Mouse (Mus musculus) midbrain, embryonic 15.5 days (tissue): ENCODE measurements at regions not wholly inside any gene's neighbourhood (a gene's known extent, or its start where the extent isn't known, plus 50 kb on each side); places are given as distances from the start of the nearest gene placed in this dataset.

Source experiments
- ATAC-seq: fragments of 200-750 bp; cut with Nextera tagmentation; replicated peaks from 2 replicates; pipeline ENCODE4 v1.8.0; 2017; ENCODE audit warnings: moderate TSS enrichment
- H3K27ac ChIP-seq: fragments of 300-500 bp; sonication (generic); 2 replicates; pipeline ENCODE4 v1.5.1; 2015; ENCODE audit warnings: mild to moderate bottlenecking, inconsistent platforms
- H3K27me3 ChIP-seq: fragments of 300-500 bp; sonication (generic); replicated peaks from 2 replicates; pipeline ENCODE4 v1.6.1; 2015; ENCODE audit warnings: inconsistent platforms
- H3K36me3 ChIP-seq: fragments of 300-500 bp; sonication (generic); replicated peaks from 2 replicates; pipeline ENCODE4 v1.6.1; 2015; ENCODE audit warnings: inconsistent platforms
- H3K4me1 ChIP-seq: fragments of 300-500 bp; sonication (generic); 2 replicates; pipeline ENCODE4 v1.6.1; 2015; ENCODE audit warnings: inconsistent platforms
- H3K4me2 ChIP-seq: fragments of 300-500 bp; sonication (generic); 2 replicates; pipeline ENCODE4 v1.6.1; 2015; ENCODE audit warnings: inconsistent platforms, mild to moderate bottlenecking, moderate library complexity
- H3K4me3 ChIP-seq: fragments of 300-500 bp; sonication (generic); 2 replicates; pipeline ENCODE4 v1.5.1; 2015; ENCODE audit warnings: mild to moderate bottlenecking, inconsistent platforms
- H3K9ac ChIP-seq: fragments of 300-500 bp; sonication (generic); 2 replicates; pipeline ENCODE4 v1.6.1; 2015; ENCODE audit warnings: mild to moderate bottlenecking, inconsistent platforms
- H3K9me3 ChIP-seq: fragments of 300-500 bp; sonication (generic); 2 replicates; pipeline ENCODE4 v1.6.1; 2016; ENCODE audit warnings: inconsistent platforms
- WGBS: fragments of 180-500 bp; shearing (Covaris S2); methylation state at CpG from one replicate; pipeline ENCODE4 v1.1.7; 2015; ENCODE audit warnings: mixed read lengths; 5-methylcytosine and 5-hydroxymethylcytosine counted together

GRCm38 (mm10) chr3:131698070-131698750 lies 133.6 kb downstream of the Papss1 start:
- 86% methylated on average over 3 of the region's 3 CpGs for WGBS
- ATAC-seq, result no peak
- Histone ChIP-seq H3K36me3 (no peaks in the 10 kb centered on the region), H3K4me1 (no peaks in the 10 kb centered on the region), H3K9ac (no peak overlapping the region), H3K4me2 (no peak overlapping the region), H3K27ac (no peak overlapping the region), H3K4me3 (no peak overlapping the region), H3K9me3 (no peaks in the 10 kb centered on the region), H3K27me3 (no peaks in the 10 kb centered on the region)

DNA sequence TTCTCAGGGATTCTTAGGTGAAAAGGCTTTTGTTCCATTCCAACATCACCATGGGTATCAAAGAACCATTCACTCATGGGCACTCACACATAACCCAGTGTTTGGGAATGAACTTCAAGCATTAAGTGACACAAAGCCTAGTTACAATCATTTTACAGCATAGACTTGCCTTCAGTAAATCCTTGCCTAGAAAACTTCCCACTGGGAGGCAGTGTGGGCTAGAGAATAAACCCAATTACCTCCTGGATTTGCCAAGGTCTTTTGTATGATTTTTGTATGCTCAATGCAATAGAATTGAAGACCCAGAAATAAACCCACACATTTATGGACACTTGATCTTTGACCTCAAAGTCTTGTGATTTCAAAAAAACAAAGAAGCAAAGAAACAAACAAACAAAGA lies 138.6 kb downstream of the Papss1 start:
- H3K27me3 ChIP-seq, result no peaks in the 10 kb centered on the region
- no peaks in the 10 kb centered on the region for H3K36me3 ChIP-seq
- no peak overlapping the region for H3K9ac ChIP-seq
- H3K4me2 ChIP-seq, result no peak overlapping the region
- H3K4me3 ChIP-seq, result no peak overlapping the region
- H3K27ac ChIP-seq, result no peak overlapping the region
- no peak for ATAC-seq
- no peaks in the 10 kb centered on the region for H3K4me1 ChIP-seq
- H3K9me3 ChIP-seq, result no peaks in the 10 kb centered on the region

GRCm38 (mm10) chr3:131713532-131713931 lies 149.0 kb downstream of the Papss1 start:
- Histone ChIP-seq H3K36me3 (no peaks in the 10 kb centered on the region), H3K27ac (no peak overlapping the region), H3K4me2 (no peak overlapping the region), H3K27me3 (no peaks in the 10 kb centered on the region), H3K9ac (no peak overlapping the region), H3K9me3 (no peaks in the 10 kb centered on the region), H3K4me1 (no peaks in the 10 kb centered on the region), H3K4me3 (no peak overlapping the region)
- 86% methylated on average over 8 of the region's 8 CpGs for WGBS
- no peak for ATAC-seq

GRCm38 (mm10) chr3:131718761-131719160 lies 154.2 kb downstream of the Papss1 start:
- H3K36me3 ChIP-seq, result no peaks in the 10 kb centered on the region
- 90% methylated on average over 8 of the region's 8 CpGs for WGBS
- no peak for ATAC-seq
- H3K9ac ChIP-seq, result no peak overlapping the region
- no peaks in the 10 kb centered on the region for H3K9me3 ChIP-seq
- H3K4me3 ChIP-seq, result no peak overlapping the region
- no peak overlapping the region for H3K27ac ChIP-seq
- no peaks in the 10 kb centered on the region for H3K4me1 ChIP-seq
- no peaks in the 10 kb centered on the region for H3K27me3 ChIP-seq
- no peak overlapping the region for H3K4me2 ChIP-seq

DNA sequence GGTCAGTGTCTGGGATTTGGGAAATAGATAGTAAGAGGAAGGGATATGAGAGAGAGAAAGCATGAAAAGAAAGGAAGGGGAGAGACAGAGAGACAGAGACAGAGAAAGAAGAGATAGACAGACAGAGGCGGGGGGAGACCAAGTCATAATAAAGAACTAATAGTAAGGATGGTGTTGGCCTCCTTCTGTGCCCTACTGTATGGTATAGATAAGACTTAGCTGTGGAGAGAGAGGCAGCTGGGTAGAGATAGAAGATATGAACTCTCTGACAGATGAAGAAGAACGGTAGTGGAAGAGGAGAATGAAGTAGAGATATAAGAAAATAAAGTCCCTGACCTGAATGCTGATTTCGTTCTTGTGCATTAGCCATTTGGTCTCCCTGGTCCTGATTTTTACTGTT lies 164.1 kb downstream of the Papss1 start:
- Histone ChIP-seq H3K36me3 (no peaks in the 10 kb centered on the region), H3K4me2 (no peak overlapping the region), H3K9ac (no peak overlapping the region), H3K27me3 (no peaks in the 10 kb centered on the region), H3K9me3 (no peaks in the 10 kb centered on the region), H3K27ac (no peak overlapping the region), H3K4me3 (no peak overlapping the region), H3K4me1 (no peaks in the 10 kb centered on the region)
- no peak for ATAC-seq
- 95% methylated on average over 3 of the region's 3 CpGs for WGBS

DNA sequence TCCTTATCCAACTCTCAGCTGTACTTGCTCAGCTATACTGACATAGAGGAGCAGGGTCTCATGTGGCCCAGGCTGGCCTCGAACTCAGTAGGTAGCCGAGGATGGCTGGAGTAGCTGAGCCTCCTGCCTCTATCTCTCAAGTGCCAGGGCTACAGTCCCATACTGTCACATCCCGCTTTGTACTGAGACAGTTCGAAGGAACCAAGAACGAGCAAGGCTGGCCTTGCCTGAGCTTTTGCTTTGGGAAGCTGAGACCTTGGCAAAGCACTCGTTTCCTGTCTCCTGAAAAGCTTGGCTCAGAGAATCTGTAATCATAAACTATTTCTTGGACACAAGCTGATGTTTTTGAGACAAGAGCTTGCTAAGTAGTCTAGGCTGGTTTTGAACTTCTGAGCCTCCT lies 169.7 kb downstream of the Papss1 start:
- Histone ChIP-seq H3K27me3 (no peaks in the 10 kb centered on the region), H3K9ac (no peak overlapping the region), H3K4me1 (no peaks in the 10 kb centered on the region), H3K36me3 (no peaks in the 10 kb centered on the region), H3K4me3 (no peak overlapping the region), H3K9me3 (no peaks in the 10 kb centered on the region), H3K27ac (no peak overlapping the region), H3K4me2 (no peak overlapping the region)
- ATAC-seq, result no peak
- WGBS, result 91% methylated on average over 6 of the region's 6 CpGs

- H3K36me3 ChIP-seq, result no peaks in the 10 kb centered on the region
- ATAC-seq, result no peak
- H3K9ac ChIP-seq, result no peak overlapping the region
- no peaks in the 10 kb centered on the region for H3K27me3 ChIP-seq
- H3K27ac ChIP-seq, result no peak overlapping the region
- H3K9me3 ChIP-seq, result no peaks in the 10 kb centered on the region
- H3K4me1 ChIP-seq, result no peaks in the 10 kb centered on the region
- no peak overlapping the region for H3K4me2 ChIP-seq
- WGBS, result 61% methylated on average over 6 of the region's 6 CpGs
- no peak overlapping the region for H3K4me3 ChIP-seq
Measured at GRCm38 (mm10) chr3:131737461-131737860, 172.9 kb downstream of the Papss1 start.

- Histone ChIP-seq H3K4me2 (no peak overlapping the region), H3K27me3 (no peaks in the 10 kb centered on the region), H3K4me1 (no peaks in the 10 kb centered on the region), H3K9ac (no peak overlapping the region), H3K9me3 (no peaks in the 10 kb centered on the region), H3K27ac (no peak overlapping the region), H3K36me3 (no peaks in the 10 kb centered on the region), H3K4me3 (no peak overlapping the region)
- 94% methylated on average over 17 of the region's 17 CpGs for WGBS
- no peak for ATAC-seq
Measured at GRCm38 (mm10) chr3:131737953-131738598, 173.5 kb downstream of the Papss1 start.

GRCm38 (mm10) chr3:131755537-131755936 lies 191.0 kb downstream of the Papss1 start:
- Histone ChIP-seq H3K9me3 (no peaks in the 10 kb centered on the region), H3K27ac (no peak overlapping the region), H3K36me3 (no peaks in the 10 kb centered on the region), H3K27me3 (no peaks in the 10 kb centered on the region), H3K4me1 (no peaks in the 10 kb centered on the region), H3K9ac (no peak overlapping the region), H3K4me2 (no peak overlapping the region), H3K4me3 (no peak overlapping the region)
- ATAC-seq, result no peak
- WGBS, result 64% methylated on average over 2 of the region's 2 CpGs

DNA sequence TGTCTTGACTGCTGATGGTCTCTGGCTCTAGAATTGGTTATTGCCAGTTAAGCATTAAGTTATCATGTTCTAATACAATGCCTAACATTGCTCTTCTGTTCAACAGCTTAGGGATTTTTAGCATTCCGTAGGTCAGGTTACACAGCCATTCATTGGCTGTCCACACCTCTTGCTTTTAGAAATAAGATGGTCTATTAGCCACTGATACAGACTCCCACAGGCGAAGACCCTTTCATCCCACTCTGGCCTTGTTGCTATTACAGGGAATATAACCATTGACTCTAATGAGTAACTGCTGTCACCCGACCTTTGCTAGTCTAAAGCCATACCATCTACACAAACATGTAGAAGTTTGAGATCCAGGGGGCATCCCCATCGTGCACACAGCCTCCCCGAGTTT lies 191.6 kb downstream of the Papss1 start:
- Histone ChIP-seq H3K36me3 (no peaks in the 10 kb centered on the region), H3K4me3 (no peak overlapping the region), H3K9ac (no peak overlapping the region), H3K4me2 (no peak overlapping the region), H3K27ac (no peak overlapping the region), H3K9me3 (no peaks in the 10 kb centered on the region), H3K27me3 (no peaks in the 10 kb centered on the region), H3K4me1 (no peaks in the 10 kb centered on the region)
- 77% methylated on average over 5 of the region's 5 CpGs for WGBS
- ATAC-seq, result no peak

GRCm38 (mm10) chr3:131769976-131770375 lies 205.4 kb downstream of the Papss1 start:
- Histone ChIP-seq H3K27ac (no peak overlapping the region), H3K4me1 (no peaks in the 10 kb centered on the region), H3K4me3 (no peak overlapping the region), H3K36me3 (no peaks in the 10 kb centered on the region), H3K4me2 (no peak overlapping the region), H3K9me3 (no peaks in the 10 kb centered on the region), H3K27me3 (no peaks in the 10 kb centered on the region), H3K9ac (no peak overlapping the region)
- WGBS, result 73% methylated on average over 1 of the region's 1 CpGs
- no peak for ATAC-seq

DNA sequence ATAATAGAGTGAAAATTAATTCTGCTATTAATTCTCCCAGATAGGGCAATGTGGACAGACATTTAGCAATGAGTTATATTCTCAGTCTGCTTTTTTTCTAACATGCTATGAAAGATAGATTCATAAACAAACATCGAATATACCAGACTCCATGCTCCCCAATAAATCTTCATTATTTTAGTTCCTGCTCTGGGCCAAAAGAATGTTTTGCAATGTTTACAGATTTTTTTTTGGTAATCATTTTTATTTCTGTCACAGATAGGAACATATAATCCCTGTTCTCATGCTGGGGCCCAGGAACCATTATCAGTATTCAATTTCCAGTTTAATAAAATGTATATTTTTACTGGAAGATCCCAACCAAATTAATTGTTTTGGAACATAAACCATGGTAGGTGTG lies 205.9 kb downstream of the Papss1 start:
- H3K4me2 ChIP-seq, result no peak overlapping the region
- ATAC-seq, result no peak
- no peaks in the 10 kb centered on the region for H3K4me1 ChIP-seq
- H3K9ac ChIP-seq, result no peak overlapping the region
- no peak overlapping the region for H3K4me3 ChIP-seq
- no peaks in the 10 kb centered on the region for H3K36me3 ChIP-seq
- H3K27ac ChIP-seq, result no peak overlapping the region
- H3K9me3 ChIP-seq, result no peaks in the 10 kb centered on the region
- WGBS, result 93% methylated on average over 1 of the region's 1 CpGs
- no peaks in the 10 kb centered on the region for H3K27me3 ChIP-seq

GRCm38 (mm10) chr3:131771863-131772546 lies 207.4 kb downstream of the Papss1 start:
- Histone ChIP-seq H3K9ac (no peak overlapping the region), H3K36me3 (no peaks in the 10 kb centered on the region), H3K27me3 (no peaks in the 10 kb centered on the region), H3K4me2 (no peak overlapping the region), H3K4me3 (no peak overlapping the region), H3K27ac (no peak overlapping the region), H3K9me3 (no peaks in the 10 kb centered on the region), H3K4me1 (no peaks in the 10 kb centered on the region)
- 74% methylated on average over 4 of the region's 4 CpGs for whole genome bisulfite sequencing
- ATAC-seq, result no peak
